10 mouse cellular contexts compared by ENCODE assay signal in the genomic region with DNA sequence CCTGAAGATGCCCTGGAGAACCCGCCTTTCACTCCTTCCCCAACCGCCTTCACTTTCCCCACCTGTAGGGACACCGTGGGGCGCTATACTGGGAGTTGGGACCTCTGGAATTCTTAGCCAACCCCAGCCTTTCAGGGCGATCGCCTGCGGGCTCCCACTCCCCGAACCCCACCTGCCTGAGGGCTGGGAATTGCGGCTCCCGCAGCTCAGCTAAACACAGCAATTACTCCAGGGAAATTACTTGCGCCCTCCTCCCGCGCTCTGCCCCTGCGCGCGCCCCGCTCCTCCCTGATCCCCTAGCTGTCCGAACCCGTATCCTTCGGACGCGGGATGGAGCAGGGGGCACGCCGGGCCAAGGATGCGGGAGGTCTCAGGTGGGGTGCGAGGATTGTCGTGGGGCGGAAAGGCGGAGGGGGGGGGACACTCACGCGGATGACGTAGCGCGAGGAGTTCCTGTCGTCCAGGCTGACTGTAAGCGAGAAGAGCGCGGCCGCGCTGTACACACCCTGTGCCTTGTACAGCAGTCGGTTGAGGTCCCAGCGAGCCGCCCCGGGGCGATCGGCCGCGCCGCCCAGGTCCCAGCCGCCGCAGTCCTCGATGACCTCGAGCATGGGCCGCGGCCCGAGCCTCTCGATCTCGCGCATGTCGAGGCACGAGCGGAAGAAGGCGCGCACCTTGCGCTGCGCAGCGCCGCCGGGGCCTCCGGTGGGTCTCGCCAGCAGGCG. TPM values are rescaled to one million over a fixed set of nuclear protein-coding genes. Genes with fewer than 3 reads are reported as not detected.
A peak's percentile ranks its signal among the peaks of the same experiment; 100 is the strongest.
DNase-seq lines count a peak whose midpoint lies in the region; ATAC-seq and TF ChIP-seq lines count a peak whose summit lies in the region.
"Had no signal": no experiment of that assay in that cellular context is flagged by ENCODE, and none has a peak within 500 bp of the region (broad histone marks: within the 10 kb centered on the region; RNA-seq: fewer than 3 reads in every experiment).

No protein-coding gene starts in this region.

- TF ChIP-seq CTCF in lung, postnatal 0 days (IDR thresholded peaks at IDR 0.05) = no peak

- no peak overlapping the region for H3K27ac ChIP-seq in lung, postnatal 0 days (ENCODE audit: low read length)
- peak overlapping the region; percentile 18; the same call in 1 of the 2 replicates for H3K27ac ChIP-seq in forebrain, embryonic 14.5 days (ENCODE audit: low read depth, low read length)
- H3K27ac ChIP-seq in limb, embryonic 13.5 days = no peak overlapping the region

- no peak for TF ChIP-seq EP300 in lung, postnatal 0 days (IDR thresholded peaks at IDR 0.05)

- no peak overlapping the region for H3K9ac ChIP-seq in lung, postnatal 0 days (replicated peaks; ENCODE audit: low read depth)
- H3K9ac ChIP-seq in forebrain, embryonic 14.5 days (ENCODE audit: low read length) = peak overlapping the region; percentile 69
- H3K9ac ChIP-seq in limb, embryonic 13.5 days = peak overlapping the region; percentile 53

- no peak for ATAC-seq in lung, postnatal 0 days
- ATAC-seq in forebrain, embryonic 14.5 days = no peak
- ATAC-seq in limb, embryonic 13.5 days (ENCODE audit: low FRiP score, low read depth) = no peak; the same call in 1 of the 2 replicates

- H3K9me3 ChIP-seq in lung, postnatal 0 days (ENCODE audit: low read length) = no peaks in the 10 kb centered on the region
- no peaks in the 10 kb centered on the region for H3K9me3 ChIP-seq in forebrain, embryonic 14.5 days (replicated peaks; ENCODE audit: control insufficient read depth, low read length)
- no peaks in the 10 kb centered on the region for H3K9me3 ChIP-seq in limb, embryonic 13.5 days

- H3K27me3 ChIP-seq in lung, postnatal 0 days (replicated peaks; ENCODE audit: insufficient read depth, low read length) = peaks cover 71% of the 10 kb centered on the region
- peaks cover 76% of the 10 kb centered on the region for H3K27me3 ChIP-seq in forebrain, embryonic 14.5 days (replicated peaks; ENCODE audit: control insufficient read depth, insufficient read depth, low read length)
- H3K27me3 ChIP-seq in limb, embryonic 13.5 days = peaks cover 100% of the 10 kb centered on the region

- H3K4me3 ChIP-seq in lung, postnatal 0 days (ENCODE audit: low read depth, low read length) = peak overlapping the region; percentile 28; the same call in 1 of the 2 replicates
- H3K4me3 ChIP-seq in forebrain, embryonic 14.5 days (ENCODE audit: low read depth, low read length) = peak overlapping the region; percentile 42
- peak overlapping the region; percentile 49 for H3K4me3 ChIP-seq in limb, embryonic 13.5 days

- no peaks in the 10 kb centered on the region for H3K36me3 ChIP-seq in lung, postnatal 0 days (ENCODE audit: insufficient read depth, low read length)
- H3K36me3 ChIP-seq in forebrain, embryonic 14.5 days (ENCODE audit: control insufficient read depth, insufficient read depth, low read length) = no peaks in the 10 kb centered on the region
- no peaks in the 10 kb centered on the region for H3K36me3 ChIP-seq in limb, embryonic 13.5 days

- no peak for DNase-seq in lung, postnatal 0 days (ENCODE audit: low spot score)
- DNase-seq in lung, postnatal 25 days (ENCODE audit: low spot score) = no peak
- no peak for DNase-seq in forebrain, embryonic 14.5 days (ENCODE audit: low spot score)
- peak; percentile 39 for DNase-seq in retina, postnatal 1 day
- no peak for DNase-seq in layer of hippocampus, postnatal 10 days (ENCODE audit: low spot score in 2 of 2)
- DNase-seq in frontal cortex, adult 2 months (ENCODE audit: extremely low spot score in 1 of 2, low spot score in 1 of 2) = no peak
- no peak for DNase-seq in frontal cortex, postnatal 36 days (ENCODE audit: low spot score in 2 of 2)
- DNase-seq: adrenal gland, adult 2 months had no signal

- peak overlapping the region; percentile 45 for H3K4me2 ChIP-seq in lung, postnatal 0 days (replicated peaks; ENCODE audit: low read depth, low read length)
- peak overlapping the region; percentile 68 for H3K4me2 ChIP-seq in forebrain, embryonic 14.5 days (ENCODE audit: low read length)
- H3K4me2 ChIP-seq in limb, embryonic 13.5 days (replicated peaks) = peak overlapping the region; percentile 68

- WGBS in lung, postnatal 0 days = under 1% methylated on average over 52 of the region's 72 CpGs
- WGBS in forebrain, embryonic 14.5 days = under 1% methylated on average over 71 of the region's 72 CpGs
- WGBS in limb, embryonic 13.5 days = under 1% methylated on average over 70 of the region's 72 CpGs

- H3K4me1 ChIP-seq in lung, postnatal 0 days (ENCODE audit: insufficient read depth, low read depth, low read length) = no peaks in the 10 kb centered on the region
- no peaks in the 10 kb centered on the region for H3K4me1 ChIP-seq in forebrain, embryonic 14.5 days (ENCODE audit: control insufficient read depth, insufficient read depth, low read length)
- peaks cover 30% of the 10 kb centered on the region for H3K4me1 ChIP-seq in limb, embryonic 13.5 days

RNA-seq across cellular contexts. Expression of gene Ecel1, which starts 2.4 kb away (rescaled TPM):
- 0.17 and 0.39 TPM in 2 replicates for polyA plus RNA-seq in lung, postnatal 0 days (2015; fragmentation: Nextera tagmentation; extraction: Ambion mirVana)
- polyA plus RNA-seq in forebrain, embryonic 14.5 days (2014; fragmentation: Nextera tagmentation; extraction: Ambion mirVana) = 18.1 and 18.4 TPM in 2 replicates
- 0.69 and 1.1 TPM in 2 replicates for polyA plus RNA-seq in limb, embryonic 13.5 days (2015; fragmentation: Nextera tagmentation; extraction: Ambion mirVana)
- 1 to 10 TPM; 4.1 to 4.5 TPM for total RNA-seq in layer of hippocampus, postnatal 10 days (2021)
- polyA plus RNA-seq in frontal cortex, adult 2 months (2012; rRNA removed) = 3.2 and 3.6 TPM in 2 replicates
- total RNA-seq: monocyte, adult 5-6 weeks had no signal

RNA-seq across cellular contexts. Expression of gene Akp3, which starts 29.2 kb away (rescaled TPM):
- polyA plus RNA-seq in lung, postnatal 0 days (2015; fragmentation: Nextera tagmentation; extraction: Ambion mirVana) = not detected in 2 replicates
- polyA plus RNA-seq in forebrain, embryonic 14.5 days (2014; fragmentation: Nextera tagmentation; extraction: Ambion mirVana) = not detected in 2 replicates
- polyA plus RNA-seq in limb, embryonic 13.5 days (2015; fragmentation: Nextera tagmentation; extraction: Ambion mirVana) = not detected in 2 replicates
- total RNA-seq in layer of hippocampus, postnatal 10 days (2021) = not detected
- not detected in 2 replicates for polyA plus RNA-seq in frontal cortex, adult 2 months (2012; rRNA removed)
- total RNA-seq: adrenal gland, adult 2 months; monocyte, adult 5-6 weeks had no signal
- polyA plus RNA-seq: adrenal gland, adult 2 months had no signal

RNA-seq across cellular contexts. Expression of gene Prss56, which starts 29.2 kb away (rescaled TPM):
- polyA plus RNA-seq in lung, postnatal 0 days (2015; fragmentation: Nextera tagmentation; extraction: Ambion mirVana) = not detected in 2 replicates
- polyA plus RNA-seq in forebrain, embryonic 14.5 days (2014; fragmentation: Nextera tagmentation; extraction: Ambion mirVana) = 0.58 and 1.1 TPM in 2 replicates
- 0.19 TPM in 1 of 2 replicates, not detected in the other for polyA plus RNA-seq in limb, embryonic 13.5 days (2015; fragmentation: Nextera tagmentation; extraction: Ambion mirVana)
- total RNA-seq in layer of hippocampus, postnatal 10 days (2021) = under 1 TPM in 1 of 2 experiments, not detected in 1; 0.32 TPM
- polyA plus RNA-seq in frontal cortex, adult 2 months (2012; rRNA removed) = 5.0 and 5.2 TPM in 2 replicates
- total RNA-seq: adrenal gland, adult 2 months; monocyte, adult 5-6 weeks had no signal

RNA-seq across cellular contexts. Expression of gene Chrnd, which starts 36.5 kb away (rescaled TPM):
- polyA plus RNA-seq in lung, postnatal 0 days (2015; fragmentation: Nextera tagmentation; extraction: Ambion mirVana) = not detected in 2 replicates
- not detected in 2 replicates for polyA plus RNA-seq in forebrain, embryonic 14.5 days (2014; fragmentation: Nextera tagmentation; extraction: Ambion mirVana)
- 4.5 and 4.8 TPM in 2 replicates for polyA plus RNA-seq in limb, embryonic 13.5 days (2015; fragmentation: Nextera tagmentation; extraction: Ambion mirVana)
- not detected for total RNA-seq in layer of hippocampus, postnatal 10 days (2021)
- polyA plus RNA-seq in frontal cortex, adult 2 months (2012; rRNA removed) = not detected in 2 replicates
- total RNA-seq: adrenal gland, adult 2 months; monocyte, adult 5-6 weeks had no signal
- polyA plus RNA-seq: adrenal gland, adult 2 months had no signal

RNA-seq across cellular contexts. Expression of gene Chrng, which starts 50.5 kb away (rescaled TPM):
- polyA plus RNA-seq in lung, postnatal 0 days (2015; fragmentation: Nextera tagmentation; extraction: Ambion mirVana) = 0.04 TPM in 1 of 2 replicates, not detected in the other
- not detected in 2 replicates for polyA plus RNA-seq in forebrain, embryonic 14.5 days (2014; fragmentation: Nextera tagmentation; extraction: Ambion mirVana)
- 18.2 and 20.8 TPM in 2 replicates for polyA plus RNA-seq in limb, embryonic 13.5 days (2015; fragmentation: Nextera tagmentation; extraction: Ambion mirVana)
- not detected for total RNA-seq in layer of hippocampus, postnatal 10 days (2021)
- not detected in 2 replicates for polyA plus RNA-seq in frontal cortex, adult 2 months (2012; rRNA removed)
- total RNA-seq: adrenal gland, adult 2 months; monocyte, adult 5-6 weeks had no signal
- polyA plus RNA-seq: adrenal gland, adult 2 months had no signal
